Mouse (Mus musculus) brain, embryonic 18.5 days (tissue): Measurements from ENCODE around the gene Manbal.

Source experiments
- DNase-seq: peaks from one replicate; pipeline ENCODE4 v3.0.0-alpha.2; 2012; ENCODE audit warnings: low read depth, low spot score

Manbal gene

DNA sequence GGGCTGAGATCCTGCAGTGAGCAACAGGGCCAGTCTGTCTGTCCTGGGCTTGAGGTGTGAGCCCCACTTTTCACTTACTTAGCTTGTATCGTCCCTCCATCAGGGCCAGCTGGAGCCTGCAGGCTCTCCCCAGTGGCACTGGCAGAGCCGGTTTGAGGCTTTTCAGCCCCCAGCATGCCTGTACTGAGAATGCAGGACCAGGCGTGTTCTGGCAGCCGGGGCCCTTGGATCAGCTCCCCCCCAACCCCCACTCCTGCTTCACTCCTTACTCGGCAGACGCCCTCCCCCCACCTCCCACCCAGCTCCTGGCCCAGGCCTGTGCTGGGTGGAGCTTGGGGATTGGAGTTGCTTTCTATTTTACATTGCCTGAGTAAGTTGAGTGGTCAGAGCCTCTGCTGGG is 67.1 kb downstream of the Manbal start:
- no peak for DNase-seq

DNA sequence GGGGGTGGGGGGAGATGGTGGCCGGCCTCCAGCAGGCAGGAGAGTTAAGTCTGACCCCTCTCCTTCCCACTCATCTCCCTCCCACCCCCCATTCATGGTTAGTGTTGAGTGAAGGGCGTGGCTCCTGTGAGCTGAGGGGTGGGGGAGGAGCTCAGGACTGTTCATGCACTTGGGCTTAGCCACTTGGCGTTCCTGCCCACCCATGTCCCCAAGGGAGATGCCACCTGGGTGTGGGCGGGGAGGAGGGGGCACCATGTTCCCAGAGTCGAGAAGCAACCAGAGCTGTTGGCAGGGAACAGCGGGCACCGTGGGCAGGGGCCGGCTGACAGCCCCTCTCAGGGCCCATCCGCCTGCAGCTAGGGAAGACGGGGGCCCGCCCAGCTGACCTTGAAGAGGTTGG is 69.1 kb downstream of the Manbal start:
- no peak for DNase-seq

DNA sequence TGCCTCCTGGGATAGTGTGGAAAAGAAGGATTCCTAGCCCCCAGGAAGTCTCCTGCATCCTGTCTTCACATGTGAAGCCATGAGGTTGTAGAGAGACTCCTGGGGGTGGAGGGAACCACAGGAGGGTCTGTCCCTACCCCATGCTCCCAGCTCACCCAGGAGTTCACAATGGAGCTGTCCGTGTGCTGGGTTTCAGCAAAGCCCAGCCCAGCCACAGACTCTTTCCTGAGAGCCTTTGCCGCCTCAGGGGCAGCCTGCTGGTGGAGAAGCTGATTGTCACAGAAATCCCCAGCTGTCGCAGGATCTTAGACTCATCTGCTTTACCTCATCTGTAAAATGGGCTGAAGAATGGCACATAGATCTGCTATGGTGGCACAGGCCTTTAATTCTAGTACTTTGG is 69.7 kb downstream of the Manbal start:
- DNase-seq: no peak

DNA sequence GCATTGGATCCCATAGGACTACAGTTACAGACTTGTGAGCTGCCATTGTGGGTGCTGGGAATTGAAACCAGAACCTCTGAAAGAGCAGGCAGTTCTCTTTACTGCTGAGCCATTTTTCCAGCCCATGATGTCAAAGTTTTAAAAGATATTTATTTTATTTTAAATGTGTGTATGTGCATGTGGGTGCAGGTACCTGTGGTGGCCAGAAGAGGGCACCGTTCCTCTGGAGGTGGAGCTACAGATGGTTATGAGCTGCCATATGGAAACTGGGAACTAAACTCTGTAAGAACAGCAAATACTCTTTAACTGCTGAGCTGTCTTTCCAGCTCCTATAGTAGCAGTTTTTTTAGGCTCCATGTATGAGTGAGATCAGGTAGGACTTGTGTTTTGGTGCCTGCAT is 74.0 kb downstream of the Manbal start:
- DNase-seq: no peak
